Mouse (Mus musculus) olfactory bulb, adult 2 months (tissue): ENCODE results near the gene Tnfrsf1a.
A peak's percentile ranks its signal among the peaks of the same experiment; 100 is the strongest.

ENCODE experiments used
- CTCF ChIP-seq: fragments of 200-500 bp; IDR thresholded peaks from 2 replicates; pipeline ENCODE4 v1.5.1; 2012; ENCODE audit warnings: low read depth, mild to moderate bottlenecking, low read length, moderate library complexity; ENCODE audit not compliant: insufficient read depth
- POLR2A ChIP-seq: fragments of 200-500 bp; IDR thresholded peaks from 2 replicates; pipeline ENCODE4 v1.6.1; 2012; ENCODE audit warnings: mild to moderate bottlenecking, low read depth, low read length, moderate library complexity; ENCODE audit not compliant: insufficient read depth

GRCm38 (mm10) chr6:125330626-125331326 lies 18.4 kb upstream of the Tnfrsf1a start:
- TF ChIP-seq CTCF (no peak), POLR2A (0 out of 2 replicates have a peak, but pooled peaks have one; percentile 39)
